Mouse (Mus musculus): Measurements from ENCODE around the gene Cabp2. TPM values are rescaled to one million over a fixed set of nuclear protein-coding genes. Genes with fewer than 3 reads are reported as not detected.
"Not testable (repeated sequence)": the region's sequence is repeated elsewhere in the genome, so short reads cannot be mapped to it uniquely, and the experiment has no call there.

Gene Cabp2
- polyA plus RNA-seq, 1 experiment from 2014 or later, result 2.1 TPM

DNA sequence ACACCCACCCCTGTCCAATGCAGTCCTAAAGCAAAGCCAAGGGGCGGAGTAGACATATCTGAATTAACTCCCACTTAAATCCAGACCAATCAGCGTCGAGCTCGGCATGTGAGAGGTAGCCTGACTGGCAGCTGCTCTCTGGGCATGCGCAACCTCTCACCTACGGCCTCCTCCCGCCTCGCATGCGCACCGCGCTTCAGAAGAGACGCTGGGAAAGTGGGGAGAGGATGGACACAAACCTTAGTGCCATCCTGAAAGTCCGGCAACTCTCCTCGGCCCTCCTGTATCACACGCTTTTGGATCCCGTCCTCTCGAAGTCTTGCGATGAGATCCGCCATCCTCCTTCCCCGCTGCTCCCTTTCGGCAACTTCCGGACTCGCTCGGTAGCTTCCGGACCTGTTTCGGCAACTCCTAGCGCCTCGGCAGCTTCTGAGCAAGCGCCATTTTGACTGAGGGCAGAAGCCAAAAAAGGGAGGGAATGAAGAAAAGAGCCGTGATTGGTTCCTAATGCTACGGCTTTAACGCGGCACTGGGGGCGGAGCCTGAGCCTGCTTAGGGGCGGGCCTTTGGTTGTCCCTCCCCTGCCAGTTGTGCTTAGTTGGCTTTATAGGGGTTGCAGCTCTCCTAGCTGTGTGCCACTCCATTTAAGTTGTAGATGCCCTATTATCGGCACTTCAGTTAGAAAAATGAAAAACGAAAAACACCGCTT, 39.9 kb downstream of the Cabp2 start:
- H3K27ac ChIP-seq (ENCODE audit: low read length), result peak overlapping the region; percentile 76
- H3K4me3 ChIP-seq (ENCODE audit: low read length), result peak overlapping the region; percentile 55
- peak overlapping the region; percentile 60 for H3K4me2 ChIP-seq (ENCODE audit: low read depth, low read length)
- H3K9me3 ChIP-seq (ENCODE audit: control insufficient read depth, low read length), result no peaks in the 10 kb centered on the region
- 0 out of 2 replicates have a peak, but pooled peaks cover 7% of the 10 kb centered on the region for H3K36me3 ChIP-seq (ENCODE audit: control insufficient read depth, insufficient read depth, low read length)
- peak; percentile 75 for ATAC-seq
- peak overlapping the region; percentile 67 for H3K9ac ChIP-seq (ENCODE audit: low read depth, low read length)
- 2% methylated on average over 38 of the region's 38 CpGs for WGBS
- no peaks in the 10 kb centered on the region for H3K27me3 ChIP-seq (replicated peaks; ENCODE audit: control insufficient read depth, insufficient read depth, low read length)
- H3K4me1 ChIP-seq (ENCODE audit: control insufficient read depth, insufficient read depth, low read length), result peaks cover 13% of the 10 kb centered on the region

DNA sequence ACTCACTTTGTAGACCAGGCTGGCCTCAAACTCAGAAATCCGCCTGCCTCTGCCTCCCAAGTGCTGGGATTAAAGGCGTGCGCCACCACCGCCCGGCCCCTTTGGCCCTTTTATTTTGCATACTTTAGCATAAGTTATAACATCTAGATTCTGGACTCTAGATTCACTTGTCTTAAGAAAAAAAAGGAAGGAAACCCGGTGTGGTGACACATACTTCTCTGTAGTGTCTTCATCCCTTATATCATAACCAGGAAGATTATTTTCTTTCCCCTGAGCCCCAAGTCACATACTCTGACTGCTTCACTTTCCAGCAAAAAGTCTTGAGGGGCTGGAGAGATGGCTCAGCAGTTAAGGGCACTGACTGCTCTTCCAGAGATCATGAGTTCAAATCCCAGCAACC, 40.5 kb downstream of the Cabp2 start:
- H3K4me2 ChIP-seq (ENCODE audit: low read depth, low read length); H3K27me3 ChIP-seq (replicated peaks; ENCODE audit: control insufficient read depth, insufficient read depth, low read length); H3K36me3 ChIP-seq (ENCODE audit: control insufficient read depth, insufficient read depth, low read length); H3K9me3 ChIP-seq (ENCODE audit: control insufficient read depth, low read length); H3K27ac ChIP-seq (ENCODE audit: low read length); H3K9ac ChIP-seq (ENCODE audit: low read depth, low read length); ATAC-seq; H3K4me3 ChIP-seq (ENCODE audit: low read length): not testable (repeated sequence)
- H3K4me1 ChIP-seq (ENCODE audit: control insufficient read depth, insufficient read depth, low read length), result peaks cover 19% of the 10 kb centered on the region
- 56% methylated on average over 6 of the region's 6 CpGs for WGBS

DNA sequence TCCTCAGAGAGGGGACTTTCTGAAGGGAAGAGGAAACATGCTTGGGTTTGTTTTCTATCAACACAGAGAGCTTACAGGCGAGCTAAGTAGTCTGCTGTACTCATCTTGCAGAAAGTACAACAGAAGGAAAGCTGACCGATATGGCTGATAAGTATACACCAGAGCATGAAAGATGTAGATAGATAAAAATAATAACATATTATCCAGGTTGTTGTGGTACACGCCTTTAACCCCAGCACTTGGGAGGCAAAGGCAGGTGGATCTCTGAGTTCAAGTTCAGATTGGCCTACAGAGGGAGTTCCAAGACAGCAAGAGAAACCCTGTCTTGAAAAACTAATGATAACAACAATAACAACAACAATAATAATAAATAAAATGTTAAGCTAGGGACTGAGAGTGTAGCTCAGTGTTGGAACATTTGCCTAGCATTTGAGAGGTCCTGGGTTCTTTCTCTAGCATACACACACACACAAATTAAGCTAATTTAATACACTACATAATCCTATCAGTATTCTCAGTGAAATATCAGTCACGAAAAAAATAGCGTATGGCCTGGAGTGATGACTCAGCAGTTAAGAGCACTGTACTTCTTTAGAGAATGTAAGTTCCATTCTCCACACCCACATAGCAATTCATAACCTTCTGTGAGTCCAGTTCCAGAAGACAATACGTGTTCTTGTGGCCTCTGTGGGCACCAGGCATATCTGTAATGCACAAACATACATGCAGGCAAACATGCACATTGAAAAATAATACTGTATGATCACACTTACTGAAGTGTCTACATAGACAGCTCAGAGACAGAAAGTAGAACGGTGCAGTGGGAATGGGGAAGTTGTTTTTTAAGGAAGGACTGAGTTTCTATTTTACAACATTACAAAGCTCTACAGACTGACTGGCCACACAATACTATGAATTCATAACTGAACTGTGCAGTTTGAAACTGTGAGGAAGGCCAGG, 41.3 kb downstream of the Cabp2 start:
- 83% methylated on average over 7 of the region's 7 CpGs for WGBS
- Histone ChIP-seq H3K36me3 (ENCODE audit: control insufficient read depth, insufficient read depth, low read length) (0 out of 2 replicates have a peak, but pooled peaks cover 2% of the 10 kb centered on the region), H3K4me1 (ENCODE audit: control insufficient read depth, insufficient read depth, low read length) (peaks cover 21% of the 10 kb centered on the region), H3K9me3 (ENCODE audit: control insufficient read depth, low read length) (no peaks in the 10 kb centered on the region), H3K9ac (ENCODE audit: low read depth, low read length) (no peak overlapping the region), H3K4me3 (ENCODE audit: low read length) (no peak overlapping the region), H3K27ac (ENCODE audit: low read length) (no peak overlapping the region), H3K4me2 (ENCODE audit: low read depth, low read length) (no peak overlapping the region), H3K27me3 (replicated peaks; ENCODE audit: control insufficient read depth, insufficient read depth, low read length) (no peaks in the 10 kb centered on the region)
- ATAC-seq, result no peak

GRCm38 (mm10) chr19:4124432-4124831, 43.1 kb downstream of the Cabp2 start:
- Histone ChIP-seq H3K36me3 (ENCODE audit: control insufficient read depth, insufficient read depth, low read length) (0 out of 2 replicates have a peak, but pooled peaks cover 2% of the 10 kb centered on the region), H3K9ac (ENCODE audit: low read depth, low read length) (no peak overlapping the region), H3K4me2 (ENCODE audit: low read depth, low read length) (no peak overlapping the region), H3K27me3 (replicated peaks; ENCODE audit: control insufficient read depth, insufficient read depth, low read length) (no peaks in the 10 kb centered on the region), H3K9me3 (ENCODE audit: control insufficient read depth, low read length) (no peaks in the 10 kb centered on the region), H3K27ac (ENCODE audit: low read length) (peak overlapping the region; percentile 6; the same call in 1 of the 2 replicates), H3K4me1 (ENCODE audit: control insufficient read depth, insufficient read depth, low read length) (peaks cover 21% of the 10 kb centered on the region), H3K4me3 (ENCODE audit: low read length) (no peak overlapping the region)
- 75% methylated on average over 4 of the region's 4 CpGs for WGBS
- no peak for ATAC-seq

DNA sequence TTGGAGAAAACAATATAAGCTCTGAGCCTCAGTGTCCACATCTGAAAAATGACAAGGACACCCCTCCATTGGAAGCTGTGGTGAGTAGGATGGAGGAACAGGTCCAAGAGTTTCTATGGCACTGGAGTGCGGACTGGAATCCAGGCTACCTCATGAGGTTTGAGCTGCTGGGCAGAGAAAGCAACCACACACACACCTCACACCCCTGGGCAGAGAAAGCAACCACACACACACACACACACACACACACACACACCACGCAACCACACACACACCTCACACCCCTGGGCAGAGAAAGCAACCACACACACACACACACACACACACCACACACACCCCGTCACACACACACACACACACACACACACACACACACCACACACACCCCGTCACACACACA, 43.9 kb downstream of the Cabp2 start:
- ATAC-seq, result peak; percentile 32
- Histone ChIP-seq H3K9ac (ENCODE audit: low read depth, low read length) (peak overlapping the region; percentile 87), H3K4me1 (ENCODE audit: control insufficient read depth, insufficient read depth, low read length) (peaks cover 20% of the 10 kb centered on the region), H3K4me3 (ENCODE audit: low read length) (peak overlapping the region; percentile 87), H3K4me2 (ENCODE audit: low read depth, low read length) (peak overlapping the region; percentile 79)
- not testable (repeated sequence) for H3K9me3 ChIP-seq (ENCODE audit: control insufficient read depth, low read length); H3K27ac ChIP-seq (ENCODE audit: low read length); H3K27me3 ChIP-seq (replicated peaks; ENCODE audit: control insufficient read depth, insufficient read depth, low read length); H3K36me3 ChIP-seq (ENCODE audit: control insufficient read depth, insufficient read depth, low read length)
- whole genome bisulfite sequencing, result 9% methylated on average over 4 of the region's 4 CpGs

GRCm38 (mm10) chr19:4125741-4126696, 44.6 kb downstream of the Cabp2 start, which contains the start of gene Aip:
Gene Aip, minus strand, starts transcription at chr19:4125858.
- no peaks in the 10 kb centered on the region for H3K27me3 ChIP-seq (replicated peaks; ENCODE audit: control insufficient read depth, insufficient read depth, low read length)
- H3K4me3 ChIP-seq (ENCODE audit: low read length), result peak within 1 kb of the TSS; percentile 87
- H3K36me3 ChIP-seq (ENCODE audit: control insufficient read depth, insufficient read depth, low read length), result 0 out of 2 replicates have a peak, but pooled peaks cover 1% of the 10 kb centered on the region
- H3K4me1 ChIP-seq (ENCODE audit: control insufficient read depth, insufficient read depth, low read length), result peaks cover 12% of the 10 kb centered on the region
- peak within 1 kb of the TSS; percentile 57; the same call in 1 of the 2 replicates for H3K27ac ChIP-seq (ENCODE audit: low read length)
- H3K9ac ChIP-seq (ENCODE audit: low read depth, low read length), result peak within 1 kb of the TSS; percentile 87
- no peaks in the 10 kb centered on the region for H3K9me3 ChIP-seq (ENCODE audit: control insufficient read depth, low read length)
- peak; percentile 93 for ATAC-seq
- 1% methylated on average over 51 of the region's 64 CpGs for WGBS
- peak within 1 kb of the TSS; percentile 79 for H3K4me2 ChIP-seq (ENCODE audit: low read depth, low read length)

GRCm38 (mm10) chr19:4126759-4127495, 45.5 kb downstream of the Cabp2 start:
- 51% methylated on average over 7 of the region's 7 CpGs for WGBS

DNA sequence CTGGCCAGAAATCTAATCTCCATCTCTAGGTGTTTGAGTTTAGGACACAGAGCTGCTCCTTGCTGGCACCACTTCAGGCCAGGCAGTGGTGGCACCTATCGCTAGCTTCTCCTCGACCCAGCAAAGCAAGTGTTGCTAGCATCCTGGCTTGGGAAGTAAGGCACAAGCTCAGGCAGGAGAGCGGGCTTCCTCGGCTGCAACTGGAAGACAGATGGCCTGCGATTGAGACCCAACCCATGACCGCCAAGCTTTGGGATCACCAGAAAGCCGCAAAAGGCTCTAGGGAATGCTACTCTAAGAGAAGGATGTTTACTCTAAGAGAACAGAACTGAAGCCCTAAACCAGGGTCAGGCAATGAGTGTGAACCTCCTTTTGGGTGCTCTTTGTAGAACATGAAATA, 48.1 kb downstream of the Cabp2 start:
- Histone ChIP-seq H3K9ac (ENCODE audit: low read depth, low read length) (0 out of 2 replicates have a peak overlapping the region, but pooled peaks have one; percentile 10), H3K4me3 (ENCODE audit: low read length) (no peak overlapping the region), H3K4me1 (ENCODE audit: control insufficient read depth, insufficient read depth, low read length) (peaks cover 12% of the 10 kb centered on the region), H3K27me3 (replicated peaks; ENCODE audit: control insufficient read depth, insufficient read depth, low read length) (no peaks in the 10 kb centered on the region), H3K9me3 (ENCODE audit: control insufficient read depth, low read length) (no peaks in the 10 kb centered on the region), H3K4me2 (ENCODE audit: low read depth, low read length) (no peak overlapping the region), H3K27ac (ENCODE audit: low read length) (no peak overlapping the region), H3K36me3 (ENCODE audit: control insufficient read depth, insufficient read depth, low read length) (peaks cover 16% of the 10 kb centered on the region; the same call in 1 of the 2 replicates)
- WGBS, result 90% methylated on average over 7 of the region's 7 CpGs
- ATAC-seq, result no peak

More at GRCm38 (mm10) chr19:4126759-4127495, 45.5 kb downstream of the Cabp2 start:
- Histone ChIP-seq H3K27me3 (replicated peaks; ENCODE audit: control insufficient read depth, insufficient read depth, low read length) (no peaks in the 10 kb centered on the region), H3K4me3 (ENCODE audit: low read length) (peak overlapping the region; percentile 87), H3K9me3 (ENCODE audit: control insufficient read depth, low read length) (no peaks in the 10 kb centered on the region), H3K9ac (ENCODE audit: low read depth, low read length) (peak overlapping the region; percentile 87), H3K4me1 (ENCODE audit: control insufficient read depth, insufficient read depth, low read length) (peaks cover 12% of the 10 kb centered on the region), H3K36me3 (ENCODE audit: control insufficient read depth, insufficient read depth, low read length) (peaks cover 10% of the 10 kb centered on the region; the same call in 1 of the 2 replicates), H3K27ac (ENCODE audit: low read length) (0 out of 2 replicates have a peak overlapping the region, but pooled peaks have one; percentile 1), H3K4me2 (ENCODE audit: low read depth, low read length) (peak overlapping the region; percentile 79)
- no peak for ATAC-seq

All from intestine, embryonic 16.5 days (tissue).